Mouse (Mus musculus): ENCODE data around the gene Nxnl2.

- TF ChIP-seq CTCF (IDR thresholded peaks at IDR 0.05; ENCODE audit: extremely low read depth, insufficient read length, insufficient replicate concordance, low read depth, low read length) (no peak), POLR2A (IDR thresholded peaks at IDR 0.05; ENCODE audit: low read depth, low read length) (no peak)
These were observed 13.5 kb upstream of the Nxnl2 start for GRCm38 (mm10) chr13:51157291-51157690.
